Mouse (Mus musculus) kidney, embryonic 16.5 days (tissue): ENCODE data around the gene Col27a1. TPM values are rescaled to one million over a fixed set of nuclear protein-coding genes. Genes with fewer than 3 reads are reported as not detected.
A peak's percentile ranks its signal among the peaks of the same experiment; 100 is the strongest.

Experiments
- ATAC-seq: fragments of 200-750 bp; cut with Nextera tagmentation; 2 replicates; pipeline ENCODE4 v1.8.0; 2017; ENCODE audit warnings: moderate TSS enrichment; ENCODE audit not compliant: low FRiP score, low TSS enrichment
- H3K27ac ChIP-seq: fragments of 300-500 bp; sonication (generic); 2 replicates; pipeline ENCODE4 v1.5.1; 2014; ENCODE audit warnings: low read length
- H3K27me3 ChIP-seq: fragments of 300-500 bp; sonication (generic); 2 replicates; pipeline ENCODE4 v1.6.1; 2014; ENCODE audit warnings: low read length, control low read depth, mixed read lengths; ENCODE audit not compliant: insufficient read depth
- H3K36me3 ChIP-seq: fragments of 300-500 bp; sonication (generic); 2 replicates; pipeline ENCODE4 v1.6.1; 2014; ENCODE audit warnings: low read length, control low read depth, mixed read lengths; ENCODE audit not compliant: insufficient read depth
- H3K4me1 ChIP-seq: fragments of 300-500 bp; sonication (generic); 2 replicates; pipeline ENCODE4 v1.6.1; 2014; ENCODE audit warnings: low read length, control low read depth, mixed read lengths; ENCODE audit not compliant: insufficient read depth
- H3K4me2 ChIP-seq: fragments of 300-500 bp; sonication (generic); replicated peaks from 2 replicates; pipeline ENCODE4 v1.6.1; 2014; ENCODE audit warnings: low read depth, low read length
- H3K4me3 ChIP-seq: fragments of 300-500 bp; sonication (generic); 2 replicates; pipeline ENCODE4 v1.5.1; 2014; ENCODE audit warnings: mild to moderate bottlenecking, low read length
- H3K9ac ChIP-seq: fragments of 300-500 bp; sonication (generic); replicated peaks from 2 replicates; pipeline ENCODE4 v1.6.1; 2014; ENCODE audit warnings: low read length
- H3K9me3 ChIP-seq: fragments of 300-500 bp; sonication (generic); 2 replicates; pipeline ENCODE4 v1.6.1; 2016; ENCODE audit warnings: low read length, control low read depth
- WGBS: fragments of 180-500 bp; shearing (Covaris S2); extraction: QIAGEN DNeasy Blood & Tissue Kit; methylation state at CpG from one replicate; pipeline ENCODE4 v1.1.7; 2014; 5-methylcytosine and 5-hydroxymethylcytosine counted together
- polyA plus RNA-seq: library from polyadenylated mRNA; unstranded; fragments of >200 nt; fragmentation: Nextera tagmentation; extraction: Ambion mirVana; gene quantifications from 2 replicates; pipeline ENCODE4 v1.2.1, GENCODE M21; 2015

The Col27a1 gene
- polyA plus RNA-seq, 1 experiment from 2014 or later = 7.3 TPM

GRCm38 (mm10) chr4:63253716-63254115 is 39.9 kb downstream of the Col27a1 start:
- no peak overlapping the region for H3K9ac ChIP-seq
- no peak for ATAC-seq
- peaks cover 3% of the 10 kb centered on the region; the same call in 1 of the 2 replicates for H3K4me1 ChIP-seq
- H3K9me3 ChIP-seq = no peaks in the 10 kb centered on the region
- peaks cover 4% of the 10 kb centered on the region; the same call in 1 of the 2 replicates for H3K36me3 ChIP-seq
- H3K4me3 ChIP-seq = no peak overlapping the region
- H3K27ac ChIP-seq = no peak overlapping the region
- H3K27me3 ChIP-seq = no peaks in the 10 kb centered on the region
- WGBS = 90% methylated on average over 6 of the region's 6 CpGs
- no peak overlapping the region for H3K4me2 ChIP-seq

- H3K4me2 ChIP-seq = no peak overlapping the region
- no peak overlapping the region for H3K4me3 ChIP-seq
- no peak overlapping the region for H3K9ac ChIP-seq
- H3K36me3 ChIP-seq = peaks cover 4% of the 10 kb centered on the region; the same call in 1 of the 2 replicates
- H3K4me1 ChIP-seq = peaks cover 3% of the 10 kb centered on the region; the same call in 1 of the 2 replicates
- no peak overlapping the region for H3K27ac ChIP-seq
- H3K9me3 ChIP-seq = no peaks in the 10 kb centered on the region
- no peaks in the 10 kb centered on the region for H3K27me3 ChIP-seq
- ATAC-seq = no peak
- WGBS = 69% methylated on average over 2 of the region's 2 CpGs
These were observed 40.3 kb downstream of the Col27a1 start for GRCm38 (mm10) chr4:63254151-63254550.

GRCm38 (mm10) chr4:63256371-63256770 is 42.6 kb downstream of the Col27a1 start:
- Histone ChIP-seq H3K36me3 (peaks cover 4% of the 10 kb centered on the region; the same call in 1 of the 2 replicates), H3K27ac (no peak overlapping the region), H3K4me2 (no peak overlapping the region), H3K4me3 (no peak overlapping the region), H3K4me1 (peaks cover 3% of the 10 kb centered on the region; the same call in 1 of the 2 replicates), H3K9me3 (no peaks in the 10 kb centered on the region), H3K9ac (no peak overlapping the region), H3K27me3 (no peaks in the 10 kb centered on the region)
- no peak for ATAC-seq
- 75% methylated on average over 2 of the region's 2 CpGs for WGBS

DNA sequence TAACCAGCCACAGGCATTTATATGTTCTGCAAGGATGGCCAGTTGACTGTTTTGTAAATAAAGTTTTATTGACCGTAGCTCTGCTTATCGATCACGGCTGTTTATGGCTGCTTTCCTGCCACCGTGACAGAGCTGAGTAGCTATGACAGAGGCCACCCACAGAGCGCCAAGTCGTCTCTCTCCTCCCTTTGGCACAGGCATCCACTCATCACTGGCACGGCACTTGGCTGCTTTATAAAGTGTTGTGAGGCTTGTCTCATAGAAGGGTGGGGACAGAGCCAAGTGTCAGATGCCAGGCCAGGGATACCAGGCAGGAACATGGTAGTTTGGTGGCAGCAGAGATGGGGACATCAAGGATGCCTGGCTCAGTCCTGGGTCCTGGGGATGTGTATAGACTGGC is 43.5 kb downstream of the Col27a1 start:
- no peak overlapping the region for H3K27ac ChIP-seq
- H3K4me1 ChIP-seq = peaks cover 9% of the 10 kb centered on the region
- H3K4me2 ChIP-seq = no peak overlapping the region
- H3K27me3 ChIP-seq = no peaks in the 10 kb centered on the region
- no peak for ATAC-seq
- H3K36me3 ChIP-seq = peaks cover 4% of the 10 kb centered on the region; the same call in 1 of the 2 replicates
- no peak overlapping the region for H3K9ac ChIP-seq
- no peak overlapping the region for H3K4me3 ChIP-seq
- no peaks in the 10 kb centered on the region for H3K9me3 ChIP-seq
- WGBS = 31% methylated on average over 7 of the region's 7 CpGs

GRCm38 (mm10) chr4:63258096-63258495 is 44.3 kb downstream of the Col27a1 start:
- H3K4me2 ChIP-seq = no peak overlapping the region
- H3K9me3 ChIP-seq = no peaks in the 10 kb centered on the region
- no peak for ATAC-seq
- H3K9ac ChIP-seq = no peak overlapping the region
- H3K4me1 ChIP-seq = peaks cover 14% of the 10 kb centered on the region
- WGBS = 88% methylated on average over 14 of the region's 14 CpGs
- no peak overlapping the region for H3K4me3 ChIP-seq
- no peak overlapping the region for H3K27ac ChIP-seq
- H3K27me3 ChIP-seq = no peaks in the 10 kb centered on the region
- H3K36me3 ChIP-seq = peaks cover 4% of the 10 kb centered on the region; the same call in 1 of the 2 replicates

- Histone ChIP-seq H3K27me3 (no peaks in the 10 kb centered on the region), H3K36me3 (peaks cover 4% of the 10 kb centered on the region; the same call in 1 of the 2 replicates), H3K4me1 (peaks cover 16% of the 10 kb centered on the region), H3K4me3 (no peak overlapping the region), H3K9ac (no peak overlapping the region), H3K4me2 (no peak overlapping the region), H3K9me3 (no peaks in the 10 kb centered on the region), H3K27ac (no peak overlapping the region)
- no peak for ATAC-seq
- WGBS = 87% methylated on average over 6 of the region's 6 CpGs
These were observed 45.3 kb downstream of the Col27a1 start for GRCm38 (mm10) chr4:63259066-63259465.

DNA sequence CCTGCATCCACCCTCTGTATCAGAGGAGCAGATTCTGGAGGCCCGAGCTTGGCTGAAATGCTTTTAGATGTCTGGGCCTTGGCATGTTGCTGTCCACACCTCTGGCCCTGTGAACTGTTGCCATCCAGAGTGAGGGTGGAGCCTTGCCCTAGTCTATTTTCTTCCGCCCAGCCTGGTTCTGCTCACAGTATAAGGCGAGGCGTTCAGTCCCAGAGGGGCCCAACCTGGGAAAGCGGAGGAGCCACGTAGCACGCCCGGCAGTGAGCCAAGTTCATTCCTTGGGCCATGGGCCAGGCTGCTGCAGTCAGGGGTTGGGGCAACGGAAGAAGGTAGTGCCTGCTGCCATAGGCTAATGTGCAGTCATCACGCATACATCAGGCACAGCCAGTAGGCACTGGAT is 46.7 kb downstream of the Col27a1 start:
- H3K4me1 ChIP-seq = peaks cover 16% of the 10 kb centered on the region
- H3K4me3 ChIP-seq = no peak overlapping the region
- 77% methylated on average over 10 of the region's 10 CpGs for WGBS
- H3K27me3 ChIP-seq = no peaks in the 10 kb centered on the region
- H3K9ac ChIP-seq = no peak overlapping the region
- ATAC-seq = no peak
- H3K9me3 ChIP-seq = no peaks in the 10 kb centered on the region
- H3K36me3 ChIP-seq = peaks cover 4% of the 10 kb centered on the region; the same call in 1 of the 2 replicates
- H3K27ac ChIP-seq = no peak overlapping the region
- no peak overlapping the region for H3K4me2 ChIP-seq

GRCm38 (mm10) chr4:63262941-63263340 is 49.1 kb downstream of the Col27a1 start:
- no peaks in the 10 kb centered on the region for H3K27me3 ChIP-seq
- H3K36me3 ChIP-seq = peaks cover 4% of the 10 kb centered on the region; the same call in 1 of the 2 replicates
- H3K9ac ChIP-seq = no peak overlapping the region
- peaks cover 12% of the 10 kb centered on the region for H3K4me1 ChIP-seq
- WGBS = 73% methylated on average over 1 of the region's 1 CpGs
- H3K4me3 ChIP-seq = no peak overlapping the region
- H3K4me2 ChIP-seq = no peak overlapping the region
- ATAC-seq = peak; percentile 75
- H3K9me3 ChIP-seq = no peaks in the 10 kb centered on the region
- peak overlapping the region; percentile 35 for H3K27ac ChIP-seq

DNA sequence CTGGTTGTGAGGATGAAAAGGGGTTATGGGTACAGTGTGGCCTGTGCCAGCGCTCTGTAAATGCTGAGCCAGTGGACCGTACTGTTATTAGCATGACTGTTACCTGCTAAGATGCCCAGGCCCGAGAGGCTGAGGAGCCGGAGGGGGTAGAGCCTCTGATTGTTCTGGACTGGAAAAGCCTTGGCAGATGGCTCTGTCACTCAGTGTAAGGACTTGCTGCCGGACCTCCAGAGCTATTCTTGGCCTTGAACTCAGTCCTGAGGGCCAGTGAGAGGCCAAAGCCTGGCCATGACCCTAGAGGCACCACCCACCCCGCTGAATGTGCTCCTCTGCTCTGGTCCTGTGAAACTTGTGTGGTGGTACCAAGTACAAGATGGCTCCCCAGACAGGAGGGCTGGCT is 52.5 kb downstream of the Col27a1 start:
- no peaks in the 10 kb centered on the region for H3K27me3 ChIP-seq
- H3K4me3 ChIP-seq = no peak overlapping the region
- WGBS = 90% methylated on average over 6 of the region's 6 CpGs
- H3K9ac ChIP-seq = no peak overlapping the region
- ATAC-seq = no peak
- H3K27ac ChIP-seq = no peak overlapping the region
- no peaks in the 10 kb centered on the region for H3K36me3 ChIP-seq
- no peak overlapping the region for H3K4me2 ChIP-seq
- H3K4me1 ChIP-seq = peaks cover 12% of the 10 kb centered on the region
- no peaks in the 10 kb centered on the region for H3K9me3 ChIP-seq

DNA sequence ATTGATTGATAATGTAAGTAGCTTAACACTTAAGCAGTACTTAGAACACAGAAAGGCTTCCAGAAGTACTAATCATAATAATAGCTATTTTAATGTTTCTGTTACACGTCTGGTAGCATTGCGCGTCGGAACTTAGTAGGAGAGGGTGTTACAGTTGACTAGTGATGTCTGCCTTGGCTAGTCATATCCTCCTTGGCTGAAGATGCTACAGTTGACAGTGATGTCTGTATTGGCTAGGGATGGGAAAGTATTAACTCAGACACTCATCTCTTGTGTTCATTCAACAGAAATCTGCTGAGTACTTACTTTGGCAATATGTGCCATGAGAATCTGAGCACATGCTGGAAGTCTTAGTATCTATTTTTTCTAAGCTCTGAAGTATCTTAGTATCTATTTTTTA is 53.3 kb downstream of the Col27a1 start:
- 90% methylated on average over 4 of the region's 4 CpGs for WGBS
- no peak for ATAC-seq
- Histone ChIP-seq H3K36me3 (no peaks in the 10 kb centered on the region), H3K27me3 (no peaks in the 10 kb centered on the region), H3K4me1 (peaks cover 9% of the 10 kb centered on the region), H3K9ac (no peak overlapping the region), H3K9me3 (no peaks in the 10 kb centered on the region), H3K27ac (no peak overlapping the region), H3K4me2 (no peak overlapping the region), H3K4me3 (no peak overlapping the region)
